Mouse (Mus musculus): ENCODE results near the gene Srp54a. TPM values are rescaled to one million over a fixed set of nuclear protein-coding genes. Genes with fewer than 3 reads are reported as not detected.
"Not testable (repeated sequence)": the region's sequence is repeated elsewhere in the genome, so short reads cannot be mapped to it uniquely, and the experiment has no call there.

The Srp54a gene
- polyA plus RNA-seq, 1 experiment from 2014 or later = 127 TPM

DNA sequence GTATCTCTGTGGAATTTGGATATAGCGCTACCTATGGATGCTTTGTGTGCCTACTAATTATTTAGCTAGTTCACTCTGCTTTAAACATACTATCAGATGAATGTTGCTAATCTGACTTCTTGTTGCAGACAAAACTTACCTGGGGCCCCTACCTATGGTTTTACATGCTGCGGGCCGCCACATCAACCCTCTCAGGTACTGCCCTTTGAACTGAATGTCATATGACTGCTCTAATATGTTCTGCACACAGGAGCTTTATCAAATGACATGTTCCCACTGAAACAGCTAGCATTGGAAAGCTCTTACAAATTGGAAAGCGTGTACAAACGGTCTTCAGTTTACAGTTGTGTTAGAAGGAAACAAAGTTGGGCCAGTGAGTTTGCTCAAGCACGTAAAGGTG lies 55.5 kb downstream of the Srp54a start:
- H3K4me2 ChIP-seq; H3K4me3 ChIP-seq; ATAC-seq (replicated peaks; ENCODE audit: insufficient number of reproducible peaks, insufficient read depth, low FRiP score, low read depth); H3K36me3 ChIP-seq; H3K9me3 ChIP-seq (replicated peaks); H3K27me3 ChIP-seq; H3K27ac ChIP-seq; H3K9ac ChIP-seq; H3K4me1 ChIP-seq (replicated peaks): not testable (repeated sequence)
- no CpG with 5 or more reads among the region's 6 CpGs for WGBS

DNA sequence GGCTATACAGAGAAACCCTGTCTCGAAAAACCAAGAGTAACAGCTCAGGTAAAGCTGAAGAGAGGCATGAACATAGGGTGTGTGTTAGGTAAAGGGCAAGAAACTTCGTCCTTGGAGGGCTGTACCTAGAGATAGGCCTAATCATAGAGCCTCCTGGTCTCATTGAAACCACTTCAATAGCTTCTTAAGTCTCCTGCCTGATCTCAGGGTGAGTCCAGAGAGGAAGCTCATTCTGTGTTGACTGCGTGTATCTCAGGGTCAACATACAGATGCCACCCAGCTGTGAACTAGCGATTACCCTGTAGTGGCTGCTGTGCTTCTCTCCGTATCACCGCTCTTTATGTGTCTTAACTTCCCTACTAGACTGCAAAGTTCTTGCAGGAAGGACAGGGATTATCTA lies 57.8 kb downstream of the Srp54a start:
- not testable (repeated sequence) for H3K9me3 ChIP-seq (replicated peaks); ATAC-seq (replicated peaks; ENCODE audit: insufficient number of reproducible peaks, insufficient read depth, low FRiP score, low read depth); H3K4me3 ChIP-seq; H3K4me1 ChIP-seq (replicated peaks); H3K36me3 ChIP-seq; H3K9ac ChIP-seq; H3K4me2 ChIP-seq; H3K27ac ChIP-seq; H3K27me3 ChIP-seq
- no CpG with 5 or more reads among the region's 6 CpGs for WGBS

DNA sequence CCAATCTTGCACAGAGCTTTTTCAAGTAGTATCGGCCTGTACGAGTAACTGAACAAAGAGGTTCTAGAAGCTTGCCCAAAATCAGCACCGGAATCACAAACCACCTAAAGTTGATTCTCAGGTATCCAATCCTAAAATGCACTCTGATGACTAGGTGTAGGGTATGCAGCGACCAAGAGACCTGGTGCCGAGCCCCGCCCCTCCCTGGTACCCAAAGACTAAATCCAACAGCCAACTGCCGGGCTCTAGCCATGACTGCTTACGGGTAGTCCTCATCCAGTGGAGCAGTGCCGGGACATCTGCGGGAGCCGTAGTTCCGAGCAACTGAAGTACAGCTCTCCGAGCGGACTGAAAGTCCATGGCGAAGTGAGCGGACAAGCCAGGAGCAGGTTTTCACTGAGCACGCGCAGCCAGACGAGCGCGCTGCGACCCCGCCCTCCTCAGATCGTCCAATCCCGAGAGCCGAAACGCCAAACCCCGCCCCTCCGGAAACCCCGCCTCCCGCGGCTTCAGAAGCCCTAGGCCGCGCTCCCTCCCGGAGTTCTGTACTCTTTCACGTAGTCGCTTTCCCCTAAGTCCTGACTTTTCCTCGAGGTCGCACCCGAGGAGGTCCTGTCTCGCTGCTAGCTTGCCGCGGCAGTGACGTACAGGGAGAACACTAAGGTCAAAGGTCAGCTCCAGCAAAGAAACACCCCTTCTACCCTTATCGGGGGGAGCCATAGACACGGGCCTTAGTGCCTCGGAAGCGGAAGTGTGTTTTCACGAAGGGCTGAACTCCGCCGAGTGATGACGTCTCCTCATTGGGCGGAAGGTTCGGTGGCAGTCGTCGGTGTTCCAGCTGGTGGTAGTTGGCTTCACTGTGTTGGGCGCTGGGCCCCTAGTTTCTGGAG lies 74.7 kb downstream of the Srp54a start, which contains the start of gene Srp54b:
TSS of gene Srp54b (plus strand) at position 546 of the 890 bp plus-strand sequence.
- H3K27me3 ChIP-seq; H3K9me3 ChIP-seq (replicated peaks); H3K27ac ChIP-seq; H3K36me3 ChIP-seq; H3K4me1 ChIP-seq (replicated peaks); H3K9ac ChIP-seq; H3K4me2 ChIP-seq: not testable (repeated sequence)
- ATAC-seq (replicated peaks; ENCODE audit: insufficient number of reproducible peaks, insufficient read depth, low FRiP score, low read depth) = peak; percentile 96
- H3K4me3 ChIP-seq = peak within 1 kb of the TSS; percentile 39
- no CpG with 5 or more reads among the region's 57 CpGs for WGBS

GRCm38 (mm10) chr12:55155449-55155783 lies 75.4 kb downstream of the Srp54a start:
- under 1% methylated on average over 10 of the region's 24 CpGs for WGBS
- peak overlapping the region; percentile 39 for H3K4me3 ChIP-seq

More at GRCm38 (mm10) chr12:55155449-55155783, 75.4 kb downstream of the Srp54a start:
- H3K4me1 ChIP-seq (replicated peaks); H3K27ac ChIP-seq; H3K27me3 ChIP-seq; H3K36me3 ChIP-seq; H3K9ac ChIP-seq; H3K9me3 ChIP-seq (replicated peaks); H3K4me2 ChIP-seq: not testable (repeated sequence)
- peak; percentile 36 for ATAC-seq (replicated peaks; ENCODE audit: insufficient number of reproducible peaks, insufficient read depth, low FRiP score, low read depth)

Other genes with a start within 250 kb of the Srp54a start
- 379 and 432 TPM in 2 replicates for gene Cfl2, start 217.4 kb upstream of the Srp54a start, polyA plus RNA-seq (2015; fragmentation: Nextera tagmentation; extraction: Ambion mirVana)
- not detected in 2 replicates for gene Gm20403, start 93.7 kb upstream of the Srp54a start, polyA plus RNA-seq (2015; fragmentation: Nextera tagmentation; extraction: Ambion mirVana)
- gene Baz1a, start 65.9 kb upstream of the Srp54a start, polyA plus RNA-seq (2015; fragmentation: Nextera tagmentation; extraction: Ambion mirVana) = 10.3 and 13.3 TPM in 2 replicates
- gene 2700097O09Rik, start 152 bp upstream of the Srp54a start, polyA plus RNA-seq (2015; fragmentation: Nextera tagmentation; extraction: Ambion mirVana) = 21.7 and 27.2 TPM in 2 replicates
- gene Fam177a, start 44.2 kb downstream of the Srp54a start, polyA plus RNA-seq (2015; fragmentation: Nextera tagmentation; extraction: Ambion mirVana) = 20.0 and 22.2 TPM in 2 replicates
- gene Srp54b, start 74.8 kb downstream of the Srp54a start, polyA plus RNA-seq (2015; fragmentation: Nextera tagmentation; extraction: Ambion mirVana) = 44.0 and 45.5 TPM in 2 replicates
- not detected in 2 replicates for gene 1700047I17Rik2, start 119.3 kb downstream of the Srp54a start, polyA plus RNA-seq (2015; fragmentation: Nextera tagmentation; extraction: Ambion mirVana)
- 52.0 and 58.6 TPM in 2 replicates for gene Srp54c, start 149.9 kb downstream of the Srp54a start, polyA plus RNA-seq (2015; fragmentation: Nextera tagmentation; extraction: Ambion mirVana)
- 8.0 and 11.3 TPM in 2 replicates for gene 1110008L16Rik, start 219.3 kb downstream of the Srp54a start, polyA plus RNA-seq (2015; fragmentation: Nextera tagmentation; extraction: Ambion mirVana)
- 9.1 and 9.5 TPM in 2 replicates for gene Ppp2r3c, start 222.7 kb downstream of the Srp54a start, polyA plus RNA-seq (2015; fragmentation: Nextera tagmentation; extraction: Ambion mirVana)

Measured in heart, embryonic 15.5 days (tissue).